Mouse (Mus musculus): ENCODE data around the gene Slc26a3.
A peak's percentile ranks its signal among the peaks of the same experiment; 100 is the strongest.

Gene Slc26a3

GRCm38 (mm10) chr12:31390571-31390970 is at the start of gene Slc26a3:
Gene Slc26a3 (plus strand): TSS chr12:31390871.
- DNase-seq (ENCODE audit: low spot score), result no peak

GRCm38 (mm10) chr12:31350191-31350943 is 40.3 kb upstream of the Slc26a3 start:
- DNase-seq (ENCODE audit: low spot score), result no peak

GRCm38 (mm10) chr12:31350944-31351928 is 39.4 kb upstream of the Slc26a3 start, which contains the start of gene Dld:
Gene Dld (minus strand): TSS chr12:31351453.
- DNase-seq (ENCODE audit: low spot score), result peak; percentile 96

- DNase-seq (ENCODE audit: low spot score), result no peak
Observed at GRCm38 (mm10) chr12:31366428-31366827, 24.2 kb upstream of the Slc26a3 start.

- DNase-seq (ENCODE audit: low spot score), result no peak
Observed at GRCm38 (mm10) chr12:31367721-31368120, 22.9 kb upstream of the Slc26a3 start.

GRCm38 (mm10) chr12:31369118-31369517 is 21.6 kb upstream of the Slc26a3 start:
- DNase-seq (ENCODE audit: low spot score), result no peak

- no peak for DNase-seq (ENCODE audit: low spot score)
Observed at GRCm38 (mm10) chr12:31369656-31370055, 21.0 kb upstream of the Slc26a3 start.

GRCm38 (mm10) chr12:31374603-31375282 is 15.9 kb upstream of the Slc26a3 start:
- DNase-seq (ENCODE audit: low spot score), result peak; percentile 74

- no peak for DNase-seq (ENCODE audit: low spot score)
Observed at GRCm38 (mm10) chr12:31375283-31375615, 15.4 kb upstream of the Slc26a3 start.

GRCm38 (mm10) chr12:31376326-31376950 is 14.2 kb upstream of the Slc26a3 start:
- DNase-seq (ENCODE audit: low spot score), result no peak

- no peak for DNase-seq (ENCODE audit: low spot score)
Observed at GRCm38 (mm10) chr12:31377241-31377640, 13.4 kb upstream of the Slc26a3 start.

- DNase-seq (ENCODE audit: low spot score), result no peak
Observed at GRCm38 (mm10) chr12:31380878-31381277, 9.8 kb upstream of the Slc26a3 start.

GRCm38 (mm10) chr12:31382451-31382850 is 8.2 kb upstream of the Slc26a3 start:
- DNase-seq (ENCODE audit: low spot score), result no peak

- no peak for DNase-seq (ENCODE audit: low spot score)
Observed at GRCm38 (mm10) chr12:31387303-31387702, 3.4 kb upstream of the Slc26a3 start.

GRCm38 (mm10) chr12:31391696-31392095 is 1.0 kb downstream of the Slc26a3 start:
- no peak for DNase-seq (ENCODE audit: low spot score)

GRCm38 (mm10) chr12:31395895-31396294 is 5.2 kb downstream of the Slc26a3 start:
- no peak for DNase-seq (ENCODE audit: low spot score)

GRCm38 (mm10) chr12:31397709-31398108 is 7.0 kb downstream of the Slc26a3 start:
- no peak for DNase-seq (ENCODE audit: low spot score)

GRCm38 (mm10) chr12:31400821-31401220 is 10.2 kb downstream of the Slc26a3 start:
- no peak for DNase-seq (ENCODE audit: low spot score)

- DNase-seq (ENCODE audit: low spot score), result no peak
Observed at GRCm38 (mm10) chr12:31401930-31402329, 11.3 kb downstream of the Slc26a3 start.

GRCm38 (mm10) chr12:31404575-31405240 is 14.0 kb downstream of the Slc26a3 start:
- DNase-seq (ENCODE audit: low spot score), result no peak

- DNase-seq (ENCODE audit: low spot score), result no peak
Observed at GRCm38 (mm10) chr12:31415971-31416370, 25.3 kb downstream of the Slc26a3 start.
